Mouse (Mus musculus): ENCODE measurements around the gene Dpep2nb.

DNA sequence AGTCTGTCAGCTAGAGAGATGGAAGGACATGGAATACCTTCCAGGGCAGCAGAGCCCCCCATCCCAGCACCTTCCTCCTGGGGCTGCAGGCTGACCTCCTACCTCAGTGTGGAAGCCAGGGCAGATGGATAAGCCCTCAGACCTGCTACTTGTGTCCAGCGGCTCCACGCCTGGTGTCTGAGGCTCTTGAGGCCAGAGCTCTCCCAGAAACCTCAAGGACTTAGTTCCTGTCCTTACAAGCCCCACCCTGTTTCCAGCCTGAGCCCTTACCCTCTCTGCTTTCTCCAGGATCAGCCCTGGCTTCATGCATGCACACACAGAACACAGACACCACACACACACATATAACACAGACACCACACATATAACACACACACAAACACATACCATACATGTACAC, 14.2 kb downstream of the Dpep2nb start:
- TF ChIP-seq CTCF (IDR thresholded peaks at IDR 0.05; ENCODE audit: control insufficient read depth, insufficient read depth, insufficient replicate concordance, low read depth, low read length) (no peak), POLR2A (IDR thresholded peaks at IDR 0.05; ENCODE audit: control insufficient read depth, low read depth, low read length) (no peak)

Measured in testis, adult 2 months (tissue).